Mouse (Mus musculus) liver (tissue): ENCODE results near the gene Zfp637.
A peak's percentile ranks its signal among the peaks of the same experiment; 100 is the strongest.
"Not testable (repeated sequence)": the region's sequence is repeated elsewhere in the genome, so short reads cannot be mapped to it uniquely, and the experiment has no call there.

ENCODE experiments used
- DNase-seq: peaks from one replicate; pipeline ENCODE4 v3.0.0-alpha.2; 2020; ENCODE audit warnings: mixed read lengths

The Zfp637 gene

DNA sequence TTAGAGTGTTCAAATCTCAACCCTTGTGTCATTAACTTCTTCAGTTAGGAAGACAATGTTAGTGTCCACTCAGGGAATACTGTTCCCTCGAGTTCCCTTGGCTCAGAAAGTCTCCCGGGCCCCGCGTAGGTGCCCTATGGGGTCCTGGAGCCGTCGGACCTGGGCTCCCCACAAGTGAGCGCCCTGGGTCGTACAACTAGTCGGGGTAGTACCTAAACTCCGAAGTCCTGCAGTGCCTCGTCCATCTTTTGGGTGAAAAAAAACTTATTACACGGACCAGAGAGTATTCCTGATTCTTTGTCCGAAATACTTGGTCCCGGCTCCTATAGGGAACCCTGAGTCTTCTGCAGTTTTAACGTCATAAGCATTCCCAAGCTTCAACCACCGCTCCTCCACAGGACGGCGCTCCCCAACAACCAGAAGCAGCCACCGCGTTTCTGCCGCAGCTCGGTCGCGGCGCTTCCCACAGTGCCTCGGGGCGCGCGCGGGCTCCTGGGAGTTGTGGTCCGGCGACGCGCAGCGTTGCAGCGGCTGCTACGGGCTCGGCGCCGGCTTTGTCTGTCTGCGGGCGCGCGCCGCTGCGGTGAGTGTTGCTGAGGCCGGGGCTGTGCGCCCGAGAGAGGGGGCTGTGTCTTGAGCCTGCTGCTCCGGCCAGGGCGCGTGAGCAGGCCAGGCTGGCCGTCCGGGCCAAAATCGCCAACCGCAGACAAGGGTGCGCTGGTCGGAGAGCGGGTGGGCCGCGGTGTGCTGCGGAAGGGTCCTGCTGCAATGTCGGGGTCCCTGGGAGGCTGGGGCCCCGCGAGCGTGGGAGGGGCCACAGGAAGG is at the start of gene Zfp637:
Gene Zfp637 (plus strand): TSS at position 495 of the 825 bp plus-strand sequence.
- peak; percentile 94 for DNase-seq

DNA sequence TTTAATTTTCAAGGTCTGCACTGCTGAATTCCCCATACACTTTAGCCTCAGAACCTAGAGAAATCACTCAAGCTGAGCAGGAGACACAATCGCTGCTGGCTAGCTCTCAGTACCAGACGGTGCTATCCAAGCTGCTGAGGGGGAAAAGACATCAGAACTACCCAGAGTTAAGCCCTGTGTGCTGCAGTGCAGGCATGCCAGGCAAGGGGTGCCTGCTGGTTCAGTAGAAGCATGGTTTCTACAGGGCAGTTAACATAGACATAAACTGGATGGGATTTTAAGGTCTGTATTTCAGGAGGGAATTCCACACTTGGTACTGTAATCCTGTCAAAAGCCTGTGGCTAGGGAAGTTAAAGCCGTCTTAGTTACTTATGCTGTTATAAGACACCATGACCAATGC is 45.7 kb upstream of the Zfp637 start:
- DNase-seq = no peak

DNA sequence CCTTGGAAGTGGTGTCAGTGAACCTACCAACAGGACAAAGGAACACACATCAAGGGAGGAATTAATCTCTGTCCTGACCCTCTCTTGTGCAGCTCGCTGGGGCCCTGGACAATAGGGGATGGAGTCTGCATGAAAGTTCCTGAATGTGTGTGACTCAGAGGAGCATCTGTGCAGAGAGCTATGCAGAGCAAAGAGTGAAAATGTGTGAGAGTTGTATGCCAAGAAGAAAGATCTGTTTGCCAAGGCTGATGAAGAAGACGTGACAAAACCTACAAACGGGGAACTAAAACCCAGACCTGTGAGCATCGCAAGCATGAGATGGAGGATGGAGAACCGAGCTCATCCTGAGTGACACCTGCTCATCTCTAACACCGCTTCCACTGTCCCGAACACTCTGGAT is 40.2 kb upstream of the Zfp637 start:
- DNase-seq = no peak

DNA sequence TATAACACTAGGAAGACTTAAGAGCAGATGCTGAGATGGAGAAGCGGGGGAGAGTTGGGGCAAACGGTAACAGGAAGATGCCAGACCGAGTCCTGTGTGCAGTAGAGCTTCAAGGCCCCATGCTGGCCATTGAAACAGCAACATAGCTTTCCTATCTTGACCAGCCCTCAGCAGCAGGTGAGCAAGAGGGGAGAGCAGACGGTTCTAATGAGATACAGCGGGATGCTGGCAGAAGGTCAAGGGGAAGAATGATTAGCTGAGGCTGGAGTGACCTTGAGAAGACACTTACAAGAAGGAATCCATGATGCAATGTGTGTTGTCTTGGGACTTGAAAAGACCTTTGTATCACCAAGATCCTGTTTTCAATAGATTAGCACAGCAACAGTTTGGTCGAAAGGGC is 39.2 kb upstream of the Zfp637 start:
- no peak for DNase-seq

DNA sequence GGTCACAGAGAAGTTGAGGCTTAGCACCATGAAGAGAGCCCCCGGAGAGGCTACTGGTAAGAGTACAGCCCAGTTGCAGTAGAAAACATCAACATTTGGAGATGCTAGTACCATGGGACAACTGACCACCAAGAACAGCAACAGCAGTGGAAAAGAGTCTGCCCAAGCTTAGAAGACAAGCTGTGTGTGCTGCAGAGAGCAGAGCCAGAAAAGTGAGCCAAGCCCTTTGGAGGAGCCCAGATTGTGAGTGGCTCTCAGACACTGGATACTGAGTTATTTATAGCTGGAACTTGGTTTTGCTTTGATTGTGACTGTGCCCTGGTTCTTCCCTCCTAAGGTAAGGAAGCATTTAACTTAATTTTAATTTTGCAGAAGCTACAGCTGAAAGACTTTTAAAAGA is 33.2 kb upstream of the Zfp637 start:
- DNase-seq = no peak

DNA sequence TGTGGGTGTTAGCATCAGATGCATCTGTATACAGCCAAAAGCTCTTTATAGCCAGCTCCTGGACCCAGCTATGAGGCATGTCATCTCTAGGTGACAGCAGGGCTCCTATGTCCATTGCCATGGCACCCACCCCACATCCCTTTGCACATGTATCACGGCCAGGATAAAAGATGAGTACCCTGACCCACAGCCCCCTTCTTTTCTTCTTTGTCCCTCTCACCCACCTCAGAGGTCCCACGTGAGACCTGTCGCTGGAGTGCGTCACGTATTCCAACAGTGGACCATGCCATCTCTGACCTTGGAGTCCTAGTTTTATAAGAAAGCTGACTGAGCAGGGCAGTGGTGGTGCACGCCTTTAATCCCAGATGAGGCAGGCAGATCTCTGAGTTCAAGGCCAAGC is 31.2 kb upstream of the Zfp637 start:
- no peak for DNase-seq

DNA sequence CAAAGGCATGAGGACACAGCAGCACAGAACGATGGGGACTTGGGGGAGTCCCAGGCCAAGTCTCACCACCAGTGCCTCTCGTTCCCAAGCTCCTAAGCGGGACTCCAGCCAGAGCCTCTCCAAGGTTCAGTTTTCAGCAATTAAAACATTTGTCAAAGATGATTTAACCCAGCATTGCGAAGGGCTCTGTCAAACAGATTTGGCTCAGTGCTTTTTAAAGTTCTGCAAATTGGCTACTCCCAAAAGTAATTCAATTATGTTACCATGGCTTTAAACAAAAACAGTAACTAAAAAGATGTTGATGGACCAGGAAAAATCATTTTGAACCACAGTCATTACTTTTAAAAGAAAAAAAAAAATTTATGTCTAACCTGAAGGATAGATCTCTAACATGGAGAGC is 30.3 kb upstream of the Zfp637 start:
- DNase-seq = no peak

DNA sequence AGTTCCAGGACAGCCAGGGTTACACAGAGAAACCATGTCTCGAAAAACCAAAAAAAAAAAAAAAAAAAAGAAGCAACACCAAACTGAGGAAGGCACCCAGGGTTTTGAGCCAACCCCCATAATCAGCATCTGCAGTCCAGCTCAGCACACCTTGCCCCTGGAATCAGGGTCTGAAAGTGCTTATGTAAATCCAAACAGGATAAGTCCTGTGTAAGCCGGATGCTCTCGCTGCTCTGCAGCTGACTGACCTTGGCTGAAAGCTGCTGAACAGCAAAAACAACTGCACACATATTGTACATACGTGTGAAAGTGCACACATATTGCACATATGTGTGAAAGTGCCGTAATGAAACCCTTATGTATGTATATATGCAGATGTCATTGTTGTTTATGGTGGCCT is 29.7 kb upstream of the Zfp637 start:
- DNase-seq = no peak

DNA sequence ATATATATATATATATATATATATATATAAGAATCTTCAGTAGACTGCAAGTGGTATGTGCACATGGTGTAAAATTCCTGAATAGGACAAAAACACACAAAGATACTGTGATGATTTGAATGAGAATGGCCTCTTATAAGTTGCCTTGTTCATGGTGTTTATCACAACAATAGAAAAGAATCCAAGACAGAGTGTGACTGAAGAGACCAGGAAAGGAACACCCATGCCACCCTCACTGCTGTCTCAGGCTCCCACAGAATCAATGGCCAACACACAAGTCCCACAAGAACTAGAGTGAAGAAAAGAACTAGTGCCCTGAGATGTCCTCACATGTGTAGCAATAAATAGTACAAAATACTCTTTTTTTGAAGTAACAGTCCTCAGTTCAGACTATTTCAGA is 26.3 kb upstream of the Zfp637 start:
- no peak for DNase-seq

DNA sequence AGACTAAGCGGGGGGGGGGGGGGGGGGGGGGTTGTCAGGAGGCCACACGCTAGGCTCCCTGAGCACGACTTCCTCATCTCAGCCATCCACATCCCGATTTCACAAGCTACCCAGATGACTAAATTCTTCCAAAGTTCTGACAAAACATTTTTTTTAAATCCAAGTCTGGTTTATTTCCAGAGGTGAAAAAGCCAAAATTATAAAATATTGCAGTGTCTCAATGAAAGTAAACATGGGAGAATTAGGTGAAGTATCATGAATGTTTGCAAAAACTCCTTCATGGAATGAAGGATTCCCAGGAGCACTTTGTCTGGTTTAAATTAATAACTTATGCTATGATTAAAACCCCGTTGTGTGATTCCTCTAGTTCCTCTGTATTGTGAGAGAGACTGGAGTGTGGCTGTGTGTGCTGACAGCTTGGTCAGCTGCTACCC is 23.9 kb upstream of the Zfp637 start:
- DNase-seq = no peak

DNA sequence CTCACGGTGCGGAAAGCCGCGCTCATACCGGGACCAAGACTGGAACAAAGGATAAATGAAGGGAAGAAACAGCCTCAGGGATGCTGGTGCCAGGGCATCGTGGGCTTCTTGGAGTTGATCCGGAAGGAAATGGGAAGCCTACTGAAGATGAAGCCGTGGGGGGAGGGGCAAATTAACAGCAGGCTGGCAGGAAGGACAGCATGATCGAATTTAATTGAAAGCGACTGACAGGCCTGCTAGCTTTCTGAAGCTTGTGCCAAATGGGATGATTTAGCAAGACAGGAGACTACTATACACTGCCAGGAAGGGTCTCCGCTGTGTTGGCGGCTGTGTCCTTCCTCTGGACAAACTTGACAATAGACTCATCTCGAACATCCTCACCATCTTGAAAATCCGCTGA is 20.7 kb upstream of the Zfp637 start:
- no peak for DNase-seq

DNA sequence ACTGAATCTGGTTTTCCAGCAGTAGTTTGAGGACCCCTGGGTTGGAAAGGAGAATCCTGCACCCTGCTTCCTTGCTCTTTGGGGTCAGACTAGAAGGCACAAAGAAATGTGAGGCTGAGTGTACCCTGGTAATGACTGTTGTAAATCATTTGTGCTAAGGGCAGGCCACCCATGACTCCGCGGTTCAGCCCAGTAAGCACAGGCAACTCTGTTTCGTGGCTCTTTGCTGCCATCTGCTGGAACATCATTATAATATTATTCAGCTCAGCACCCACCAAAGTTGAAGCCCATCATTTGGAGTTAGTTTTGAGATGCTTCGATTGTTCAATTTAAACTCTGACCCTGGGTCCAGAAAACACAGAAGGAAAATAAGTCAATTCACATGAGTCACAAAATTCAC is 15.6 kb upstream of the Zfp637 start:
- peak; percentile 64 for DNase-seq

DNA sequence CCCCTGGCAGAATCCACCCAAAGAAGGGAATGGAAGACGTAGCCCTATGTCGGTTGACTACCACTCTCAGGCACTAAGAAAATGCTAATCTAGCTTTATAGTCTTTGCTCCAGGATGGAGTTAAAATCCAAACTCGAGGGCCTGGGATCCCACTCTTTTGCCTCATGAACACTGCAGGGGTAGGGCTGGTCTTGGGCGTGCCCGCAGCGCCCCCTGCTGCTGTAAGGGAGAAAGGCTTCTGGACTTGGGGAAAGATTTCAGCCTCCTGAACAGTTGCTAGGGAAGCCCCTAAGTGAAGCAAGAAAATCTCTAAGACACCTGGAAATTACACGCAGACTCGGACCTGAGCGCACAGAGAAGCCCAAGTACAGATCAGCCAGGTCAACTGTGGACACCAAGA is 12.7 kb upstream of the Zfp637 start:
- DNase-seq = peak; percentile 66

DNA sequence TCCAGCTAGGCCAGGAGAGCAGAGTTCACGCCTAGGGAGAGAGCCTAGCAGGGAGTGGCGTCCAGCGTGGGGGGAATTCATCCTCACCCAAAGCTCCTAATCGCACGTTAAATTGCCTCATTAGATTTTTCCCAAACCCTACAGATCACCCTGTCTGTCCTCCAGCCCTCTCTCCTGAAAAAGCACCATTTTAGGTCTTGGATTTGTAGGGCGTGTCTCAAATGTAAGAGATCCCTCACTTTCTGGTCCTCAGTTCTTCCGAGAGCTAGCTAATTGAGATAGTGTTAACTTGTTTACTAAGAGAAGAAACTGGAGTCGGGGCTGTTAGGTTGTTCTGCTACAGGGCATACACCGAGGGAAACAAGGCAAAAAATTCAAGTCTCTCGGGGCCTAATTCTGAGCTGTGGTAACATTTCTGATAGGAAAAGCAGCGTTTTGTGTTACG is 553 bp downstream of the Zfp637 start:
- no peak for DNase-seq

DNA sequence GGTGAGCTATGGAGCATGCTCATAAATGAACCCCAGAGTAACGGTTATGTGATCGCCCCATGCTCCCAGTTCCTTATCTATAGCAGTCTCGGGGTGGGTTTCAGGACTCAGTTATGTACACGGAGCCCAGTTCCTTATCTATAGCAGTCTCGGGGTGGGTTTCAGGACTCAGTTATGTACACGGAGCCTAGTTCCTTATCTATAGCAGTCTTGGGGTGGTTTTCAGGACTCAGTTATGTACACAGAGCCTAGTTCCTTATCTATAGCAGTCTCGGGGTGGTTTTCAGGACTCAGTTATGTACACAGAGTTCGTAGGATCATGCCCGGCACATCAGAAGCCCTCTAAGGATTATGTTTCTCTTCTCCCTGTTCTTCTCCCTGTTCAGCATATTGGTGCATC is 3.6 kb downstream of the Zfp637 start:
- DNase-seq = peak; percentile 29

DNA sequence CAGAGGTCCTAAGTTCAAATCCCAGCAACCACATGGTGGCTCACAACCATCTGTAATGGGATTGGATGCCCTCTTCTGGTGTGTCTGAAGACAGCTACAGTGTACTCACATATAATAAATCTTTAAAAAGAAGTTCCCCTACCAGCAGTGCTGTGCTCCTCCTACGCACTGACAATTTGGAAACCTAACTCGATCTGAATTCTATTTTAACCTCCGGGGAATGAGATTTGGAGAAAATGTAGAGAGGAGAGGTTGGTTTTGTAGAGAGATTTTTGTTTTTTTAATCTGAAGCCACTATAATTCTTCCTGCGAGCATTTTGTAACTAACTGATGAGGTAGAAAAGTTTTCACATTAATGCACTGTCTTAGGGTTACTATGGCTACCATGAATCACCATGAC is 5.7 kb downstream of the Zfp637 start:
- DNase-seq = not testable (repeated sequence)

DNA sequence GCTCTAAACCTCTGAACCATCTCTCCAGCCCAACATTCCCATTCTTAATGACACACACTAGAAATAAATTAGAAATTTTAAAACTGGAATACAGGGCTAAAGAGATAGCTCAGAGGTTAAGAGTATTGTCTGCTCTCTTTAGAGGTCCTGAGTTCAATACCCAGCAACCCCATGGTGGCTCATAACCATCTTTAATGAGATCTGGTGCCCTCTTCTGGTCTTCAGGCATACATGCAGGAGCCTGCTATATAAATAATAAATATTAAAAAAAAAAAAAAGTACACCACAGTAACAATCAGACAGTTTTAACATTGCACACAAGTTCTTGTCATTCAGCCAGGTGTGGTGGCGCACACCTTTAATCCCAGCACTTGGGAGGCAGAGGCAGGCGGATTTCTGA is 6.8 kb downstream of the Zfp637 start:
- no peak for DNase-seq

DNA sequence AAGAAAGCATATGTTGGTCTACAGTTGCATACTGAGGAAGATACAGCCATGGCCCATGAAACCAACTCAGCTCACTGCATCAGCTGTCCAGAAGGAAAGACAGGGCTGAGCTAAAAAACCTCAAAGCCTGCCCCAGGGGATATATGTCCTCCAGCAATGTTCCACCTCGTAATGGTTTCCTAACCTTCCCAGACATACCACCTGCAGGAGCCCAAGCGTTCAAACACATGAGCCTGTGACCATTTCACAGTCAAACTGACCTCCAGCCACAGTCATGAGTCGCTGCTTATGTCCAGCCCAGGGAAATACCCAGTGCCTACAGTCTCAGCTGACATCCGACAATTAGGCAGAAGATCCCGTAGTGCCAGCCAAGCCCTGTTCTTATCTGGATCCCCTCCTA is 7.6 kb downstream of the Zfp637 start:
- no peak for DNase-seq

DNA sequence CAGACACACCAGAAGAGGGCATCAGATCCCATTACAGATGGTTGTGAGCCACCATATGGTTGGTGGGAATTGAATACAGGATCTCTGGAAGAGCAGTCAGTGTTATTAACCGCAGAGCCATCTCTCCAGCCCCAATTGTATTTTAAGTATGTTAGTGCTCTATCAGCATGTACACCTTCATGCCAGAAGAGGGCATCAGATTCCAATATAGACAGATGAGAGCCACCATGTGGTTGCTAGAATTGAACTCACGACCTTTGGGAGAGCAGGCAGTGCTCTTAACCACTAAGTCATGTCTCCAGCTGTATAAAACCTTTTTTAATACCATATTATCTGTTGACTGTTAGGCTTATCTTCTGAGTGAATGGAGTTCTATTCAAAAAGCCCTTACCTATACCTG is 10.8 kb downstream of the Zfp637 start:
- DNase-seq = no peak

DNA sequence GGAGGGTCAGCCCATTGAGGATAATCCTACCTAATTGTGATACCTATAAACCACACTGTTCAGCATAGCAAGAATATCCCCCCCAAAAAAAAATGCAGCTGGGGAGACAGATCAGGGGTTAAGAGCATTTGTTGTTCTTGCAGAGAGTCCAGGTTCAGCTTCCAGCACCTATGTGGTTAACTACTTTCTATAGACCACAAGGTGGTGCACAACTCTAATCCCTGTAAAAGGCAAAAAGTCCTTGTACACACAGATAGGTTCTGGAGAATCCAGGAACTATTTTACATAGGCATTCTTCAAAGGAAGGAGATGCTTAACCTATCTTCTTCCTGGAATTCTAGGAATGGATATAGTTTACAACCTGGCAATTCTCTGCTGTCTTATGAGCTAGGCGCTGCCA is 17.0 kb downstream of the Zfp637 start:
- DNase-seq = no peak

DNA sequence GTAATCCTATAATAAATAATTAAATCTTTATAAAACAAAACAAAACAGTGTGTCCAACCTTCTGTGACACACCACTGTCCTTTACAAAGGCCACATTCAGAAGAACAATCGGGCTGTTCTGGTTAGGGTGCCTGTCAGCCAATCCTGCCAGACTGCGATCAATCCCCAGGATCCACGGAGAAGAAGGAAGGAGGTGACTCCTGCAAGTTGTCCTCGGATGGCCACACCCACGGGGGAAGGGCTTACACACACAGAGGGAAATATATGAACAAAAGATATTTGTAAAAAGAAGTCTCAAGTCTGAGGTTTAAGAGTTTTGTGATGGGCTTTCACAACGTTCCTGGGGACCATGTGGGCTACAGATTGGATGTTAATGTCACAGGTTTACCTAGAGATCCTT is 20.9 kb downstream of the Zfp637 start, which contains the start of gene Zfp239:
Gene Zfp239 (plus strand): TSS at position 253 of the 400 bp plus-strand sequence.
- peak; percentile 69 for DNase-seq

DNA sequence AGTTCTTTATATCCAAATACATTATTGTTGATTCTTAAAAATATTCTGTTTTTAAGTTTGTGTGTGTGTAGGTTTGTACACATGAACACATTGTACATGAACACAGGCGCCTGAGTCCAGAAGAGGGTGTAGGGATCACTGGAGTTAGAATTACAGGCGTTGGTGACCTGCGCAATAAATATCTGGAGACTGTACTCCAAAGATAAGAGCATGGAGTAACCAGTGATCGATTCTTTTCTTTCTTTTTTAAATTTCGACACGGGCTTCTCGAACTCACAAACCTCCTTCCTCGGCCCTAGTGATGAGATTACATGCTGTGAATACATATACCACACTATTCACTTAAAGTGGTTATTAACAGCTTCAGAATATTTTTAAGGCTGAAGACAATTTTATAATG is 21.5 kb downstream of the Zfp637 start:
- DNase-seq = peak; percentile 53

DNA sequence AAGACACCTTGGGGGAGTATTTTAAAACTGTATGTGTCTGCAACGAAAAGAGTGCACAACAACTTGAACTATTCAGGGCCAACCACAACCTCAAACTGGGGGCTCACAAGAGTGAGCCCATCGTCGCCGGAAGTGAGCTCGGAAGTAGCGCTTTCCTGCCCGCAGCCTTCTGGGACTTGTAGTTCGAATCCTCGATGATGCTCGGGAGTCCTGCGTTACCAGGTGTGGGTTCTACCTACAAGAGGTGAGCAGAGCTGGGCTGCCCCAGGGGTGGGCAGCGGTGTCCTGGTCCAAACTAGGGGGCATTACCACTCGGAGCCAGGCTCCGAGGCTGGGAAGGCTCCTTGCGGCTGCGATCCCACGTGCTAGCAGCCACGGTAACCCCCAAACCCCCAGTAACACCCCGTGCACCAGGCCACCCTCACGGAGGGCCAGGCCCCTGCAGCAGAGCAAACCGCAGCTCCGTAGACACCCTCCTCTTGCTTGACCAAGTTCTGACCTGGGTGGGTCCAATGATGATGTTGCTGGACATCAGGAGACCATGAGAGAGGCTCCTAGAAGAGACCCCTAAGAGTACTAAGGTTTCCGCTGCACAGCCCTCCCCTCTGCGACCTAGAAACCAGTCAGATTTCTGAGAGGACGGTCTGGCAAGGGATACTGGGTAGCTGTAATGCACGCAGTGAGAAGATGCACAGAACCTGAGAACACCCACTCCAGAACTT is 22.1 kb downstream of the Zfp637 start:
- peak; percentile 77 for DNase-seq

DNA sequence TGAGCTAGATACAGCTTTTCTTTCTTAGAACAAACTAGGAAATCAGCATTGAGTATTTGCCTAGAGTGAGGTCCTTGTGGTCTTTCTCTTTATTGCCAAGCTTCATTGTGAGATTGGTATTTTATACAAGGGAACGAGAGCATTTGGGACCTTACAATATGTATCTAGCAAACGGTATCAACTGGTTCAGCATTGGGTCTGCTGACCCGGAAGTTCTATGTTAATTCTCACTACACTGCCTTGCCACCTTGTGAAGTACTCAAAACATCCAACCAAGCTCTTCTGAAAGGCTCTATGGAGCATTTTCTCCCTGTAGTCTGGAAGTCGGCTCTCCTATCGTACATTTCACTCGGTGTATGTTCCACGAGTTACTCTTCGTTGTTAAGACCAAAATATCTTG is 22.8 kb downstream of the Zfp637 start:
- DNase-seq = no peak
